Mouse (Mus musculus): ENCODE results near the gene Zfp91.

Zfp91 gene

GRCm38 (mm10) chr19:12795511-12796327 lies at the start of gene Zfp91, which contains the start of gene Lpxn:
Zfp91 (minus strand) TSS chr19:12796126.
Lpxn (plus strand) TSS chr19:12796193.
- peak; percentile 96 for DNase-seq (ENCODE audit: low read depth)

GRCm38 (mm10) chr19:12838507-12838906 lies 42.6 kb upstream of the Zfp91 start:
- DNase-seq (ENCODE audit: low read depth) = no peak

- DNase-seq (ENCODE audit: low read depth) = no peak
These were observed 37.7 kb upstream of the Zfp91 start for GRCm38 (mm10) chr19:12833625-12834024.

GRCm38 (mm10) chr19:12831559-12831958 lies 35.6 kb upstream of the Zfp91 start:
- no peak for DNase-seq (ENCODE audit: low read depth)

DNA sequence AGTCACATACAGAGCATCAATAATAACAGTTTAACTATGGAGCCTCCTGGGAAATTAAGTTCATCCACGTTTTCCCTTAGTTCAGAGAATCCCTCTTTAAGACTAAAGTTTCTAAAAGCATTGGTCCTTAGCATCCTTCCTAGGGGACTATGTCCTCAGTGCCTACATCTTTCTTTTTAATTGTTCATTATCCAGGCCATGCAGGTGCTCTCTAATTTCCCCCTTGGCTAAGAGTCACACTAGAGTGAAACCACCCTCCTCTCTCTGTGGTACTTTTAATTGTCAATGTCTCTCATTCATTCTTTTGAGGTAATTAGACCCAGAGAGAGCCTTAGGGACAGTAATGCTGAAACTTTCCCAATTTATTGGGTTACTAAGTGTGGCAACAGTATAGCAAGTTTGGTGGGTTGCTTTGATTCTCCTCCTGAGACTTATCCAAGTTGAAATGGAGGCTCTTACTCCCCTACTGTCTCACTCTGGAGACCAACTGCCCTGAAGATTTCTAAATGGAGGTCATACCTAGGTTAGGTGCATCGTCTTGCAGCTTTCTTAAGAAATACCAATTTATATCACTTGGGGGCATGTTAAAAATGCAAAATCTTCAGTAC lies 35.0 kb upstream of the Zfp91 start:
- DNase-seq (ENCODE audit: low read depth) = no peak

- DNase-seq (ENCODE audit: low read depth) = no peak
These were observed 28.6 kb upstream of the Zfp91 start for GRCm38 (mm10) chr19:12824549-12824948.

DNA sequence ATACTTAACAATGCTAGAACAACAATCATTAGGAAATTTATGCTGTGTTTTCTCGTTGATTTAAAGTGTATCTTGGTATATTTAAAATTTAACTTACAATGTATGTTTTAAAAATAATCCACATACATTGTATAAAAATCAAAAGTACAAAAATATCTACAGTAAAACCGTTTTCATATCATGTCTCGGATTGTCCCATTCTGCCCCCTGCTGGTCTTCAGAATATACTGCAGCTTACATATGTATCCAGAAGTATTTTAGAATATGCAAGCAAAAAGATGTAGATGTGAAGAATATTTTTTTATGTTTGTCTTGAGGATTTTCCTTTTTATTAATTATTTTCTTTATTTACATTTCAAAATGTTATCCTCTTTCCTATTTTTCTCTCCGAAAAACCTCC lies 24.5 kb upstream of the Zfp91 start:
- no peak for DNase-seq (ENCODE audit: low read depth)

DNA sequence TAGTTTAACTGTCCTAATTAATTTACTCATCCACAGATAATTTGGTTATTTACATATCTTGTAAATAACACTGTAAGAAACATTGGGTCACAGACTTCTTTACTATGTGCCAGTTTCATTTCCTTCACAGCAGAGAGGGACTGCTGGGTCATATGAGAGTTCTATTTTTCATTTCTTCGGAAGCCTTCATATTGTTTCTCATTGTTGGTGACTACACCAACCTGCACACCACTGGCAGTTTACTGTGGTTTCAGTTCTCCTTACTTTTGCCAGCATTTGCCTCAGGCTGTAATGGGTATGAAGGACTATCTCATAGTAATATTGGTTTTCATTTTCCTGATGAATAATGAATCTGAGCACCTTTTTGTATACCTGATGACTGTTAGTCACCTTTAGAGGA lies 22.6 kb upstream of the Zfp91 start:
- no peak for DNase-seq (ENCODE audit: low read depth)

GRCm38 (mm10) chr19:12813883-12814282 lies 18.0 kb upstream of the Zfp91 start:
- no peak for DNase-seq (ENCODE audit: low read depth)

GRCm38 (mm10) chr19:12812644-12813364 lies 16.9 kb upstream of the Zfp91 start:
- no peak for DNase-seq (ENCODE audit: low read depth)

GRCm38 (mm10) chr19:12806214-12806613 lies 10.3 kb upstream of the Zfp91 start:
- no peak for DNase-seq (ENCODE audit: low read depth)

DNA sequence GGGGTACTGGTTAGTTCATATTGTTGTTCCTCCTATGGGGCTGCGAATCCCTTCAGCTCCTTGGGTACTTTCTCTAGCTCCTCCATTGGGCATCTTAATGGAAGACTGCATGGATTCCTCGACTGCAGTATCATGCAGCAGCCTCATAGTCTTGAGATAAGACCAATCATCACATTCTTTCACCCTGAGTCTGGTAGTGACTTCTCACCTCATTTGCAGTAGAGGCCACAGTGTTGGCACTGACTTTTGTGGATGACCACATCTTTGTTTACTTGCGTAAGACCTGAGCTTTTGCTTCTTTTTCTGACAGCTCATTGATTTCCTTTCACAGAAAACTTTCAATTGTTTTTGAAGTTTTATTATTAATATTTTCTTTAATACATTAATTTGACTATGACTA lies 9.8 kb upstream of the Zfp91 start:
- DNase-seq (ENCODE audit: low read depth) = no peak

DNA sequence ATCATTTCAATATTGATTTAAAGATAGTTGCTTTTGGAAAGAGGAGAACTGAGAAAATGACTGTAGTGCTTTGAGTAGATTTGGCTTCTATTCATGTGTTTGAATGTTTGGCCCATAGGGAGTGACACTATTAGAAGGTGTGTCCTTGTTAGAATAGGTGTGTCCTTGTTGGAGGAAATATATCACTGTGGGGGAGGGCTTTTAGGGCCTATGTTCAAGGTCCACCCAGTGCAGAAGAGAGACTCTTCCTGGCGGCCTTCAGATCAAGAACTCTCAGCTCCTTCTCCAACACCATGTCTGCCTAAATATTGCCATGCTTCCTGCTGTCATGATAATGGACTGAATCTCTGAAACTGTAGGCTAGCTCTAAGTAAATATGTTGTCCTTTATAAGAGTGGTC lies 8.3 kb upstream of the Zfp91 start:
- DNase-seq (ENCODE audit: low read depth) = no peak

DNA sequence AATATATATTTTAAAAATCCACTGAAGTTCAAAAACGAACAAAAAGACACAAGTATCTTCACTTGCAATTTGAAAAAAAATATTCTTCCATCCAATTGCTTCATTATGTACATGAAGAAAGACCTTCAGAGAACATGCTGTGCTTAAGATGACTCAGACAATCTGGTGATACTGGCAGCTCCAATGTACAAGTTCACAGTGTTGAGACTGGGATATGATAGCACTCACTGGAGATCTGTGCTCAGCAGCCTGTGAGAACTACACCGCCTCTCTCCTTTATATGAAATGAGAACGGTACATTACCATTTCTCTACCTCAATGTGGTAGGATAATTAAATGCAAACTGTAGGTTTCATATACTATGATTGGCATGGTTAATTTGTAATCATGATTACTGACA lies 6.9 kb upstream of the Zfp91 start:
- no peak for DNase-seq (ENCODE audit: low read depth)

GRCm38 (mm10) chr19:12801046-12801445 lies 5.1 kb upstream of the Zfp91 start:
- no peak for DNase-seq (ENCODE audit: low read depth)

- DNase-seq (ENCODE audit: low read depth) = no peak
These were observed 4.7 kb upstream of the Zfp91 start for GRCm38 (mm10) chr19:12800621-12801020.

GRCm38 (mm10) chr19:12799081-12799480 lies 3.2 kb upstream of the Zfp91 start:
- DNase-seq (ENCODE audit: low read depth) = no peak

GRCm38 (mm10) chr19:12798404-12798803 lies 2.5 kb upstream of the Zfp91 start:
- DNase-seq (ENCODE audit: low read depth) = no peak

- DNase-seq (ENCODE audit: low read depth) = peak; percentile 50
These were observed 1.1 kb upstream of the Zfp91 start for GRCm38 (mm10) chr19:12797071-12797470.

GRCm38 (mm10) chr19:12796328-12796931 lies 504 bp upstream of the Zfp91 start:
- DNase-seq (ENCODE audit: low read depth) = peak; percentile 74

DNA sequence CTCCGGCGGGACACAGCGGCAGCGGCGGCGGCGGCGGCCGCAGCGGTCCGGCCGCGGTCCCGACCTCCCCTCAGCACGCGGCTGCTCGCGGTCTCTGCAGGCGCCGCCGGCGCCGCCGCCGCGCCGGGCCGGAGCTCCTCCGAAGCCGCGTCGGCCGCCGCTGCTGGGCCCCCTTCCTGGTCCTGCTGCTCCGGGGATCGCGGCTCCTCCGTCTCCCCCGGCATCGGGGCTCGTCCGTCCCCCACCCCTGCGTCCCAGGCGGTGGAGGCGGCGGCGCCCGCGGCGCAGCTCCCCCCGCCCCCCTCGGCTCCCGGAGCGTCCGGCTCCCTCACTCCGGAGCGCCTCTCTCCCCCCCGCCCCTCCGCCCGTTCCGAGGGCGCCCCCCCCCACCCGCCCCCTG lies 816 bp downstream of the Zfp91 start:
- DNase-seq (ENCODE audit: low read depth) = no peak
